Mouse (Mus musculus) midbrain, embryonic 15.5 days (tissue): ENCODE data around the gene Rfc2. TPM values are rescaled to one million over a fixed set of nuclear protein-coding genes. Genes with fewer than 3 reads are reported as not detected.

Source experiments
- ATAC-seq: fragments of 200-750 bp; cut with Nextera tagmentation; replicated peaks from 2 replicates; pipeline ENCODE4 v1.8.0; 2017; ENCODE audit warnings: moderate TSS enrichment
- H3K27ac ChIP-seq: fragments of 300-500 bp; sonication (generic); 2 replicates; pipeline ENCODE4 v1.5.1; 2015; ENCODE audit warnings: mild to moderate bottlenecking, inconsistent platforms
- H3K27me3 ChIP-seq: fragments of 300-500 bp; sonication (generic); replicated peaks from 2 replicates; pipeline ENCODE4 v1.6.1; 2015; ENCODE audit warnings: inconsistent platforms
- H3K36me3 ChIP-seq: fragments of 300-500 bp; sonication (generic); replicated peaks from 2 replicates; pipeline ENCODE4 v1.6.1; 2015; ENCODE audit warnings: inconsistent platforms
- H3K4me1 ChIP-seq: fragments of 300-500 bp; sonication (generic); 2 replicates; pipeline ENCODE4 v1.6.1; 2015; ENCODE audit warnings: inconsistent platforms
- H3K4me2 ChIP-seq: fragments of 300-500 bp; sonication (generic); 2 replicates; pipeline ENCODE4 v1.6.1; 2015; ENCODE audit warnings: inconsistent platforms, mild to moderate bottlenecking, moderate library complexity
- H3K4me3 ChIP-seq: fragments of 300-500 bp; sonication (generic); 2 replicates; pipeline ENCODE4 v1.5.1; 2015; ENCODE audit warnings: mild to moderate bottlenecking, inconsistent platforms
- H3K9ac ChIP-seq: fragments of 300-500 bp; sonication (generic); 2 replicates; pipeline ENCODE4 v1.6.1; 2015; ENCODE audit warnings: mild to moderate bottlenecking, inconsistent platforms
- H3K9me3 ChIP-seq: fragments of 300-500 bp; sonication (generic); 2 replicates; pipeline ENCODE4 v1.6.1; 2016; ENCODE audit warnings: inconsistent platforms
- WGBS: fragments of 180-500 bp; shearing (Covaris S2); methylation state at CpG from one replicate; pipeline ENCODE4 v1.1.7; 2015; ENCODE audit warnings: mixed read lengths; 5-methylcytosine and 5-hydroxymethylcytosine counted together
- polyA plus RNA-seq: library from polyadenylated mRNA; unstranded; fragments of >200 nt; fragmentation: Nextera tagmentation; extraction: Ambion mirVana; gene quantifications from 2 replicates; pipeline ENCODE4 v1.2.1, GENCODE M21; 2015

Rfc2 gene
- polyA plus RNA-seq, 1 experiment from 2014 or later: 191 TPM

DNA sequence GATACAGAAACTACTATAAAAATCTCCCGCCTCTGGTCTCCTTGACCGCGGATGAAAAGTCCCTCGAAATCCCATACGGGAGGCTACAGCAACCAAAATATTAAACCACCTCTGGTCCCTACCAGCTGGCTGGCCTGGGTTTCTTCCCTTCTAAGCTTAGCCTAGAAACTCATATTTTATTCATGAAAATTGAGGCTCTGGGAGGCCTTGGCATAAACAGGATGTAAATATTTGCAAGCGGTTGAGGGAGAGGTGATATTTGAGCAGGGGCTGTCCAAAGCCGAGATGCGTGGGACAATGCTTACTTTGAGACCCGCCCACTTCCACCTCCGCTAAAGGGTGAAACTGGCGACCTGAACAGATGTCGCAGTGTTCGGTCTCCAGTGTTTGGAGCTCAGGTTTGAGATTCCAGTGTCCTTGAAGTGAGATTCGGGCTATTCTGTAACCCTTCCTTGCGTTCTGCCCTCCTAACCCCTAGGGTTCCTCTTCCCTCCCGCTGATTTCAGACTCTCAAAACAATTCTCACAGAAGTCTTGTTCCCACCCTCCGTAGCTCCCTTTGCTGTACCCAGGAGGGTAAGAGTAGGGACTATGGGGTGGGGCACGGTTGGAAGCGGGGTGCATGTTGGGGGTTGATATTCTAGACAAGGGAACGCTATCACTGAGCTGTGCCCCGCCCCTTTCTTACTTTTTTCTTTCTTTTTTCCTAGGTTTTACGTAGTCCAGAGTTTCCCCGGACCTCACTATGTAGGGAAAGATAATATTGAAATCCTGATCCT is 9.2 kb upstream of the Rfc2 start:
- Histone ChIP-seq H3K4me2 (peak overlapping the region; percentile 67), H3K4me3 (peak overlapping the region; percentile 50), H3K27ac (peak overlapping the region; percentile 66), H3K9me3 (no peaks in the 10 kb centered on the region), H3K27me3 (no peaks in the 10 kb centered on the region), H3K9ac (peak overlapping the region; percentile 43), H3K36me3 (no peaks in the 10 kb centered on the region), H3K4me1 (peaks cover 13% of the 10 kb centered on the region)
- peak; percentile 83 for ATAC-seq
- WGBS: 1% methylated on average over 23 of the region's 23 CpGs

GRCm38 (mm10) chr5:134572508-134573214 is 8.5 kb upstream of the Rfc2 start:
- peak overlapping the region; percentile 50 for H3K4me3 ChIP-seq
- no peaks in the 10 kb centered on the region for H3K9me3 ChIP-seq
- H3K36me3 ChIP-seq: no peaks in the 10 kb centered on the region
- no peak for ATAC-seq
- H3K27me3 ChIP-seq: no peaks in the 10 kb centered on the region
- peak overlapping the region; percentile 66 for H3K27ac ChIP-seq
- WGBS: 48% methylated on average over 10 of the region's 10 CpGs
- 0 out of 2 replicates have a peak overlapping the region, but pooled peaks have one; percentile 43 for H3K9ac ChIP-seq
- peaks cover 13% of the 10 kb centered on the region for H3K4me1 ChIP-seq
- H3K4me2 ChIP-seq: peak overlapping the region; percentile 67

DNA sequence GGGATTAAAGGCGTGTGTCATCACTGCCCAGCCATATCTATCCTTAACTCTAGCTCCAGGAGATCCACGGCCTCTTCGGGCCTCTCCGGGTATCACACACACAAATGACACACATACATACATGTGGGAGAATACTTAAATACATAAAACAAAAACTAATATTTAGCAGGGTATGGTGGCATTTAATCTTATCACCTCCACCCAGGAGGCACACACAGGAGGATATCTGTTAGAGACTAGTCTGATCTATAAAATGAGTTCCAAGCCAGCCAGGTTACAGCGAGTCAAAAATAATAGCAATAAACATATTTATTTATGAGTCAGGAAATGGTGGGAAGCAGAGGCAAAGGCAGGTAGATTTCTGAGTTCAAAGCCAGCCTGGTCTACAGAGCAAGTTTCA is 5.3 kb upstream of the Rfc2 start:
- no peaks in the 10 kb centered on the region for H3K27me3 ChIP-seq
- no peak for ATAC-seq
- no peak overlapping the region for H3K27ac ChIP-seq
- 97% methylated on average over 5 of the region's 5 CpGs for WGBS
- H3K9ac ChIP-seq: no peak overlapping the region
- H3K4me3 ChIP-seq: no peak overlapping the region
- H3K9me3 ChIP-seq: no peaks in the 10 kb centered on the region
- no peak overlapping the region for H3K4me2 ChIP-seq
- peaks cover 13% of the 10 kb centered on the region for H3K4me1 ChIP-seq
- H3K36me3 ChIP-seq: no peaks in the 10 kb centered on the region

- H3K4me2 ChIP-seq: no peak overlapping the region
- H3K4me1 ChIP-seq: peaks cover 9% of the 10 kb centered on the region
- H3K9me3 ChIP-seq: no peaks in the 10 kb centered on the region
- no peak overlapping the region for H3K4me3 ChIP-seq
- no peak overlapping the region for H3K27ac ChIP-seq
- H3K27me3 ChIP-seq: no peaks in the 10 kb centered on the region
- 79% methylated on average over 14 of the region's 14 CpGs for WGBS
- no peaks in the 10 kb centered on the region for H3K36me3 ChIP-seq
- no peak overlapping the region for H3K9ac ChIP-seq
- no peak for ATAC-seq
Observed at GRCm38 (mm10) chr5:134576517-134577220, 4.5 kb upstream of the Rfc2 start.

DNA sequence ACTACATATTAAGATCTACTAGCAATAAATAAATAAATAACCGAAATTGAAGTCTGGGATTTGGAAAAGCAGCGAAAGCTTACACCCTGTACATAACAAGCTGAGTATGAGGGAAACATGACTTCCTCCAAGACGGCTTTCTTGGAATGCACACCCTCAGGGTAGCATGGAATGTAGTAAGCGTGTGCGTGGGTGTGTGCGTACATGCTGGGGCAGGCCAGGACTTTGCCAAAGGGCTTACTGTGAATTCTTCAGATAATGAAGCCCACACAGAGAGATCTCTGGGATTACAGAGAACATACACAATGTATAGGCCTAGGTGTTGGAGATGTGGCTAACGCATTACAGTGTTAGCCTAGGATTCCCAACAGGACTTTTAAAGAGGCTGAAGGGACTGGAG is 3.6 kb upstream of the Rfc2 start:
- no peaks in the 10 kb centered on the region for H3K9me3 ChIP-seq
- 91% methylated on average over 7 of the region's 7 CpGs for WGBS

GRCm38 (mm10) chr5:134579135-134579534 is 2.0 kb upstream of the Rfc2 start:
- Histone ChIP-seq H3K27ac (no peak overlapping the region), H3K9ac (no peak overlapping the region), H3K36me3 (no peaks in the 10 kb centered on the region), H3K27me3 (no peaks in the 10 kb centered on the region), H3K4me2 (no peak overlapping the region), H3K4me3 (no peak overlapping the region), H3K4me1 (peaks cover 8% of the 10 kb centered on the region), H3K9me3 (no peaks in the 10 kb centered on the region)
- 59% methylated on average over 3 of the region's 3 CpGs for WGBS
- no peak for ATAC-seq

More for the DNA sequence above, 3.6 kb upstream of the Rfc2 start:
- ATAC-seq: no peak
- H3K36me3 ChIP-seq: no peaks in the 10 kb centered on the region
- no peak overlapping the region for H3K4me2 ChIP-seq
- H3K27ac ChIP-seq: no peak overlapping the region
- H3K4me3 ChIP-seq: no peak overlapping the region
- H3K27me3 ChIP-seq: no peaks in the 10 kb centered on the region
- H3K4me1 ChIP-seq: peaks cover 2% of the 10 kb centered on the region
- no peak overlapping the region for H3K9ac ChIP-seq

DNA sequence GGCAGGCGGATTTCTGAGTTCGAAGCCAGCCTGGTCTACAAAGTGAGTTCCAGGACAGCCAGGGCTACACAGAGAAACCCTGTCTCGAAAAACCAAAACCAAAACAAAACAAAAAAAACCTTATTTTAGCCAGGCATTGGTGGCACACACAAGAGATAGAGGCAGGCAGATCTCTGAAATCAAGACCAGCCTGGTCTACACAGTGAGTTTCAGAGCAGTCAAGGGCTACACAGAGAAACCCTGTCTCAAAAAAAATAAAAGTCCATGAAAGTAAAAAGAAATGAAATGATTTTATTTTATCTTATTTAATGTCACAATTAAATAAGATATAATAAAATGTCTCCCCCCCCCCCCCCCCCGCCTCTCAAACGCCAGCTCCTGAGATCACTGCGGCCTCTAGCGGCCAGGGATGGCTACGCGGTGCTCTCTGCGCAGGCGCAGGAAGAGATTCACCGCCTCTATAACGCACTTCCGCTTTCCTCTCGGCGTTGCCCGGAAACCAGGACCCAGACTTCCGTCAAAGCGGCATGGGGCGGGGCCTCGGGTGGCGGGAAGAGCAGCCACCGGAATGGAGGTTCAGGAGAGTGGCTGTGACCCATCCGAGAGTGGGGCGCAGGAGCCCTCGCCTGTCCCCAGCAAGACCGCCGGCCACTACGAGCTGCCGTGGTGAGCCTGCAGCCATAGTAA is 1.2 kb downstream of the Rfc2 start:
- no peaks in the 10 kb centered on the region for H3K27me3 ChIP-seq
- no peaks in the 10 kb centered on the region for H3K9me3 ChIP-seq
- no peaks in the 10 kb centered on the region for H3K36me3 ChIP-seq
- H3K9ac ChIP-seq: peak overlapping the region; percentile 80
- H3K4me2 ChIP-seq: peak overlapping the region; percentile 74
- H3K4me3 ChIP-seq: peak overlapping the region; percentile 75
- peak overlapping the region; percentile 40 for H3K27ac ChIP-seq
- 8% methylated on average over 30 of the region's 30 CpGs for WGBS
- ATAC-seq: peak; percentile 92
- peaks cover 8% of the 10 kb centered on the region for H3K4me1 ChIP-seq

DNA sequence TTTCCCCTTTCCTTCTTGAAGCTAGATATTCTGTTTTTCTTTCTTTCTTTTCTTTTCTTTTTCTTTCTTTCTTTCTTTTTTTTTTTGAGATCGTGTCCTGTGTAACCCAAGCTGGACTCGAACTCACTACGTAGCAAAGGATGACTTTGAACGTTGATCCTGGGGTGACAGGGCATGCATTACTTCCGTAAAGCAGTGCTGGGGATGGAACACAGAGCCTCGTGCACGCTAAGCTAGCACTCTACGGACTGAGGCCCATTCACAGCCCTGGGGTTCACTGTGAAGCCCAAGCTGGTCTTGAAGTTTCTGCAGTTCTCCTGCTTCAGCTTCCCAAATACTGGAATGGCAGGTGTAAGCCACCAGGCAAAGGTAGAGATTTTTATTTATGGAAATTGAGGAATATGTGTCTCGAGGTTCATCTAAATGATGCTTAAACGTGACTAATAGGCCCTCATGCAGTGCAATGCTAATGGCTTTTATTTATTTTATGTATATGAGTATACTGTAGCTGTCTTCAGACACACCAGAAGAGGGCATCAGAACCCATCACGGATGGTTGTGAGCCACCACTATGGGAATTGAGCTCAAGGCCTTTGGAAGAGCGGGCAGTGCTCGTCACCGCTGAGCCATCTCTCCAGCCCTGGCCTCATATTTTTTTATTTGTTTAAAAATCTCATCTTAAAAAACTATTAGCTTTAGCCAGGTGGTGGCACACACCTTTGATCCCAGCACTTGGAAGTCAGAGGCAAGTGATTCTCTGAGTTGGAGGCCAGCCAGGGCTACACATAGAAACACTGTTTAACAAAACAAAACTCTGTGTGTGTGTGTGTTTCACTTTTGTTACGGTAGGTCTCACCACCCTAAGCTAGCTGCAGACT is 2.1 kb downstream of the Rfc2 start:
- Histone ChIP-seq H3K4me3 (peak overlapping the region; percentile 75), H3K27ac (no peak overlapping the region; the same call in 1 of the 2 replicates), H3K4me1 (peaks cover 8% of the 10 kb centered on the region), H3K9ac (peak overlapping the region; percentile 80), H3K27me3 (no peaks in the 10 kb centered on the region), H3K36me3 (no peaks in the 10 kb centered on the region), H3K4me2 (peak overlapping the region; percentile 74), H3K9me3 (no peaks in the 10 kb centered on the region)
- 30% methylated on average over 15 of the region's 15 CpGs for WGBS
- ATAC-seq: no peak

DNA sequence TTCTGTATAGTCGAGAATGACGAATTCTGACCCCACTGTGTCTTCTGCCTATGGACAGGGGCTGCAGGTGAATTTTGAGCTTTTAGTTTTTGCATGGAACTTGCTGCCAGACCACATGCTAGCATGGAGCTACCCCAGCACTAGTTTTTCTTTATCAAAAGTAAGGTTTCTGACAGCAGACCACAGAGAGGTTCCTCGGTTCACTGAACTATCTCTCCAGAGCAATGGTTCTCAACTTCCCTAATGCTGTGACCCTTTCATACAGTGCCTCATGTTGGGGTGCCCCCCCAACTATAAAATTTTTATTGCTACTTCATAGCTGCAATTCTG is 2.7 kb downstream of the Rfc2 start:
- ATAC-seq: no peak
- Histone ChIP-seq H3K4me3 (no peak overlapping the region), H3K36me3 (no peaks in the 10 kb centered on the region), H3K27ac (no peak overlapping the region), H3K27me3 (no peaks in the 10 kb centered on the region), H3K9me3 (no peaks in the 10 kb centered on the region), H3K4me1 (peaks cover 8% of the 10 kb centered on the region), H3K9ac (no peak overlapping the region), H3K4me2 (no peak overlapping the region)
- WGBS: 80% methylated on average over 3 of the region's 3 CpGs

- Histone ChIP-seq H3K27me3 (no peaks in the 10 kb centered on the region), H3K4me3 (no peak overlapping the region), H3K9ac (no peak overlapping the region), H3K27ac (no peak overlapping the region), H3K4me1 (peaks cover 8% of the 10 kb centered on the region), H3K36me3 (no peaks in the 10 kb centered on the region), H3K4me2 (no peak overlapping the region), H3K9me3 (no peaks in the 10 kb centered on the region)
- ATAC-seq: no peak
- WGBS: 94% methylated on average over 5 of the region's 5 CpGs
Observed at GRCm38 (mm10) chr5:134584798-134585197, 3.6 kb downstream of the Rfc2 start.

GRCm38 (mm10) chr5:134589900-134590299 is 8.7 kb downstream of the Rfc2 start:
- H3K36me3 ChIP-seq: peaks cover 18% of the 10 kb centered on the region
- H3K27me3 ChIP-seq: no peaks in the 10 kb centered on the region
- H3K9ac ChIP-seq: no peak overlapping the region
- WGBS: 89% methylated on average over 3 of the region's 3 CpGs
- H3K4me3 ChIP-seq: no peak overlapping the region
- no peaks in the 10 kb centered on the region for H3K4me1 ChIP-seq
- no peak for ATAC-seq
- H3K4me2 ChIP-seq: no peak overlapping the region
- no peak overlapping the region for H3K27ac ChIP-seq
- H3K9me3 ChIP-seq: no peaks in the 10 kb centered on the region
